8 mouse cellular contexts compared by ENCODE assay signal in genomic region chr8:57353346-57354305, GRCm38 (mm10). TPM values are rescaled to one million over a fixed set of nuclear protein-coding genes. Genes with fewer than 3 reads are reported as not detected.
DNase-seq lines count a peak whose midpoint lies in the region; ATAC-seq and TF ChIP-seq lines count a peak whose summit lies in the region.

No protein-coding gene starts in this region.

- TF ChIP-seq EP300 in lung, postnatal 0 days (IDR thresholded peaks at IDR 0.05), result no peak

- peak overlapping the region; percentile 36 for H3K4me3 ChIP-seq in forebrain, postnatal 0 days (ENCODE audit: low read depth, low read length)
- H3K4me3 ChIP-seq in intestine, postnatal 0 days (ENCODE audit: low read depth, low read length), result peak overlapping the region; percentile 33
- H3K4me3 ChIP-seq in lung, postnatal 0 days (ENCODE audit: low read depth, low read length), result peak overlapping the region; percentile 38
- peak overlapping the region; percentile 40 for H3K4me3 ChIP-seq in stomach, embryonic 14.5 days (ENCODE audit: low read depth, low read length)

- H3K4me1 ChIP-seq in forebrain, postnatal 0 days (ENCODE audit: insufficient read depth), result no peaks in the 10 kb centered on the region
- no peaks in the 10 kb centered on the region for H3K4me1 ChIP-seq in intestine, postnatal 0 days (replicated peaks; ENCODE audit: control insufficient read depth, insufficient read depth, low read length)
- no peaks in the 10 kb centered on the region for H3K4me1 ChIP-seq in lung, postnatal 0 days (ENCODE audit: insufficient read depth, low read depth, low read length)
- H3K4me1 ChIP-seq in stomach, embryonic 14.5 days (ENCODE audit: control insufficient read depth, insufficient read depth, low read length), result peaks cover 6% of the 10 kb centered on the region; the same call in 1 of the 2 replicates

- no peaks in the 10 kb centered on the region for H3K36me3 ChIP-seq in forebrain, postnatal 0 days (ENCODE audit: insufficient read depth)
- H3K36me3 ChIP-seq in intestine, postnatal 0 days (ENCODE audit: control insufficient read depth, insufficient read depth), result no peaks in the 10 kb centered on the region
- H3K36me3 ChIP-seq in lung, postnatal 0 days (ENCODE audit: insufficient read depth, low read length), result no peaks in the 10 kb centered on the region
- no peaks in the 10 kb centered on the region for H3K36me3 ChIP-seq in stomach, embryonic 14.5 days (ENCODE audit: control insufficient read depth, insufficient read depth, low read length)

- DNase-seq in cerebellum, postnatal 25 days, result peak; percentile 28 to 38
- DNase-seq in cerebellum, adult 11-12 months, result no peak
- peak; percentile 56 for DNase-seq in Muller cell, postnatal 12 days (ENCODE audit: inconsistent ontology term)
- peak; percentile 79 for DNase-seq in forebrain, postnatal 0 days
- peak; percentile 80 for DNase-seq in lung, postnatal 0 days (ENCODE audit: low spot score)
- DNase-seq in gastrocnemius, adult 8-10 months (ENCODE audit: low spot score in 2 of 2), result no peak

- peak; percentile 79 for TF ChIP-seq CTCF in forebrain, postnatal 0 days (IDR thresholded peaks at IDR 0.05; ENCODE audit: low read depth)
- TF ChIP-seq CTCF in intestine, postnatal 0 days (IDR thresholded peaks at IDR 0.05; ENCODE audit: low read depth), result peak; percentile 76
- peak; percentile 69 for TF ChIP-seq CTCF in lung, postnatal 0 days (IDR thresholded peaks at IDR 0.05)

- peak; percentile 96 for ATAC-seq in forebrain, postnatal 0 days
- peak; percentile 38; the same call in 1 of the 2 replicates for ATAC-seq in intestine, postnatal 0 days
- ATAC-seq in lung, postnatal 0 days, result peak; percentile 73
- ATAC-seq in stomach, embryonic 14.5 days (ENCODE audit: insufficient number of reproducible peaks, insufficient read depth, low FRiP score, low read depth), result peak; percentile 88

- H3K27me3 ChIP-seq in forebrain, postnatal 0 days (ENCODE audit: insufficient read depth, low read length), result peaks cover 57% of the 10 kb centered on the region
- peaks cover 48% of the 10 kb centered on the region for H3K27me3 ChIP-seq in intestine, postnatal 0 days (replicated peaks; ENCODE audit: control insufficient read depth, insufficient read depth, low read length)
- H3K27me3 ChIP-seq in lung, postnatal 0 days (replicated peaks; ENCODE audit: insufficient read depth, low read length), result peaks cover 20% of the 10 kb centered on the region; the same call in 1 of the 2 replicates
- peaks cover 28% of the 10 kb centered on the region for H3K27me3 ChIP-seq in stomach, embryonic 14.5 days (ENCODE audit: control insufficient read depth, insufficient read depth, low read length)

- no peaks in the 10 kb centered on the region for H3K9me3 ChIP-seq in forebrain, postnatal 0 days (ENCODE audit: low read length)
- H3K9me3 ChIP-seq in intestine, postnatal 0 days (ENCODE audit: control insufficient read depth), result no peaks in the 10 kb centered on the region
- no peaks in the 10 kb centered on the region for H3K9me3 ChIP-seq in lung, postnatal 0 days (ENCODE audit: low read length)
- H3K9me3 ChIP-seq in stomach, embryonic 14.5 days (ENCODE audit: control insufficient read depth, low read depth, low read length), result no peaks in the 10 kb centered on the region

- no peak overlapping the region for H3K27ac ChIP-seq in forebrain, postnatal 0 days (ENCODE audit: low read depth, low read length)
- no peak overlapping the region for H3K27ac ChIP-seq in intestine, postnatal 0 days (ENCODE audit: low read depth, low read length)
- no peak overlapping the region for H3K27ac ChIP-seq in lung, postnatal 0 days (ENCODE audit: low read length)
- H3K27ac ChIP-seq in stomach, embryonic 14.5 days (ENCODE audit: low read length), result no peak overlapping the region

- peak overlapping the region; percentile 79 for H3K4me2 ChIP-seq in forebrain, postnatal 0 days (ENCODE audit: low read depth)
- peak overlapping the region; percentile 59 for H3K4me2 ChIP-seq in intestine, postnatal 0 days (replicated peaks; ENCODE audit: low read depth)
- peak overlapping the region; percentile 45 for H3K4me2 ChIP-seq in lung, postnatal 0 days (replicated peaks; ENCODE audit: low read depth, low read length)
- H3K4me2 ChIP-seq in stomach, embryonic 14.5 days (replicated peaks; ENCODE audit: low read depth, low read length), result peak overlapping the region; percentile 70

- peak overlapping the region; percentile 25; the same call in 1 of the 2 replicates for H3K9ac ChIP-seq in forebrain, postnatal 0 days
- no peak overlapping the region for H3K9ac ChIP-seq in intestine, postnatal 0 days (ENCODE audit: low read depth, low read length)
- H3K9ac ChIP-seq in lung, postnatal 0 days (replicated peaks; ENCODE audit: low read depth), result no peak overlapping the region
- no peak overlapping the region for H3K9ac ChIP-seq in stomach, embryonic 14.5 days (replicated peaks; ENCODE audit: low read depth, low read length)

- 2% methylated on average over 37 of the region's 37 CpGs for WGBS in forebrain, postnatal 0 days
- 6% methylated on average over 37 of the region's 37 CpGs for WGBS in intestine, postnatal 0 days
- 4% methylated on average over 37 of the region's 37 CpGs for WGBS in lung, postnatal 0 days
- 3% methylated on average over 37 of the region's 37 CpGs for WGBS in stomach, embryonic 14.5 days

RNA-seq across cellular contexts. Expression of gene Hand2, which starts 32.8 kb away (rescaled TPM):
- total RNA-seq in forebrain, postnatal 0 days (2014; rRNA removed), result not detected in 2 replicates
- polyA plus RNA-seq in forebrain, postnatal 0 days (2015; fragmentation: Nextera tagmentation; extraction: Ambion mirVana), result not detected in 2 replicates
- 3.5 and 3.9 TPM in 2 replicates for polyA plus RNA-seq in intestine, postnatal 0 days (2015; fragmentation: Nextera tagmentation; extraction: Ambion mirVana)
- 0.12 and 0.14 TPM in 2 replicates for polyA plus RNA-seq in lung, postnatal 0 days (2015; fragmentation: Nextera tagmentation; extraction: Ambion mirVana)
- polyA plus RNA-seq in stomach, embryonic 14.5 days (2014; fragmentation: Nextera tagmentation; extraction: Ambion mirVana), result 17.7 and 18.3 TPM in 2 replicates
- under 1 TPM in 2 of 4 experiments, not detected in 2; 0.11 to 0.15 TPM for total RNA-seq in gastrocnemius, adult 8-10 months (2022)

Comparison
In these comparisons a context has a peak if more than half of its experiments do, and no peak if none do; other contexts are left out.
1. DNase-seq: peak in cerebellum, postnatal 25 days (2 of 2), Muller cell, postnatal 12 days (single experiment), forebrain, postnatal 0 days (single experiment) and lung, postnatal 0 days (single experiment); none in cerebellum, adult 11-12 months (single experiment) and gastrocnemius, adult 8-10 months (0 of 2).
2. ATAC-seq: peak in every context shown above with its lines; median percentile 96 in forebrain, postnatal 0 days; 88 in stomach, embryonic 14.5 days; 73 in lung, postnatal 0 days; 38 in intestine, postnatal 0 days.
3. Peak in every context shown above with its lines, with median percentiles within 50 percentile points of each other: H3K4me2 ChIP-seq, H3K4me3 ChIP-seq and CTCF ChIP-seq.